Mouse (Mus musculus) CH12.LX (cell line): ENCODE measurements at regions not wholly inside any gene's neighbourhood (a gene's known extent, or its start where the extent isn't known, plus 50 kb on each side); places are given as distances from the start of the nearest gene placed in this dataset.

Experiments
- CTCF ChIP-seq, 2 experiments: IDR thresholded peaks in 1 of 2; conservative IDR thresholded peaks in 1 of 2; 2 replicates each; pipeline ENCODE4 v1.5.1; 2011 to 2012; ENCODE audit warnings: low read depth in 2 of 2, low read length in 2 of 2, improper control_type of control experiment in 1 of 2, inconsistent platforms in 1 of 2, mild to moderate bottlenecking in 1 of 2, moderate library complexity in 1 of 2
- E2F4 ChIP-seq: IDR thresholded peaks from 2 replicates; pipeline ENCODE4 v1.6.1; 2011; ENCODE audit warnings: low read depth, low read length, improper control_type of control experiment; ENCODE audit not compliant: insufficient replicate concordance
- EP300 ChIP-seq: IDR thresholded peaks from 2 replicates; pipeline ENCODE4 v1.6.1; 2011; ENCODE audit warnings: low read length, improper control_type of control experiment
- JUND ChIP-seq: conservative IDR thresholded peaks from 2 replicates; pipeline ENCODE4 v1.6.1; 2011; ENCODE audit warnings: low read depth, low read length, improper control_type of control experiment
- MAFK ChIP-seq: IDR thresholded peaks from 2 replicates; pipeline ENCODE4 v1.6.1; 2011; ENCODE audit warnings: low read length, improper control_type of control experiment; ENCODE audit not compliant: insufficient replicate concordance
- MAX ChIP-seq: IDR thresholded peaks from 2 replicates; pipeline ENCODE4 v1.6.1; 2011; ENCODE audit warnings: low read length, improper control_type of control experiment
- POLR2A ChIP-seq: IDR thresholded peaks from 2 replicates; pipeline ENCODE4 v1.6.1; 2011; ENCODE audit warnings: low read depth, mild to moderate bottlenecking, improper control_type of control experiment, low read length
- RCOR1 ChIP-seq: conservative IDR thresholded peaks from 2 replicates; pipeline ENCODE4 v1.6.1; 2012; ENCODE audit warnings: low read depth, mild to moderate bottlenecking, inconsistent platforms, low read length, improper control_type of control experiment
- TCF12 ChIP-seq: IDR thresholded peaks from 2 replicates; pipeline ENCODE4 v1.6.1; 2014; ENCODE audit warnings: low read depth, mild to moderate bottlenecking, inconsistent platforms, low read length, improper control_type of control experiment
- USF1 ChIP-seq: IDR thresholded peaks from 2 replicates; pipeline ENCODE4 v1.6.1; 2014; ENCODE audit warnings: low read depth, mild to moderate bottlenecking, inconsistent platforms, low read length, improper control_type of control experiment
- ZKSCAN1 ChIP-seq: IDR thresholded peaks from 2 replicates; pipeline ENCODE4 v1.6.1; 2012; ENCODE audit warnings: low read depth, inconsistent platforms, low read length, improper control_type of control experiment, borderline replicate concordance

DNA sequence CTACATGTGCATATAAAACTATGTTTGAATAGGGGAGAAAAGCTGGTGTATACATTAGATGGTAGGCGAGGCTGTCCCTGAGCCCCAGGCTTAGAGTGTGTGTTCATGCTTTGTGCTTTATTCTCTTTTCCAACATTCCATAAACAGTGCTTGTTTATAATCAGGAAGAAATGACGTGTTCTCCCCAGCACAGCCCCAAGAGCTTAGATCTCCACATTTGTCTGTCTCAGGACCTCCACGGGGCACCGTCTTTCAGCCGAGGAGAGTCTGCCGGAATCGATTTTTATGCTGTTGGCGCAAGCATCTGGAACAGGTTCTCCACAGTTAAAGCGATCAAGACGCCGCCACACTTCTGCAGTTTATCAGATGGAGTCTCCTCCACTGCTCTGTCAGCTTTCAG is 126.9 kb upstream of the Irs2 start:
- TF ChIP-seq E2F4 = no peak
- no peak for TF ChIP-seq CTCF (conservative IDR thresholded peaks at IDR 0.05 in 1 of 2, IDR thresholded peaks at IDR 0.05 in 1 of 2; ENCODE audit: low read depth in 2 of 2, low read length in 2 of 2)
- TF ChIP-seq ZKSCAN1 = no peak
- no peak for TF ChIP-seq TCF12
- no peak for TF ChIP-seq RCOR1
- TF ChIP-seq USF1 = no peak
- TF ChIP-seq MAX = no peak
- TF ChIP-seq POLR2A = no peak
- no peak for TF ChIP-seq EP300
- TF ChIP-seq MAFK = no peak
- TF ChIP-seq JUND = no peak
